Mouse (Mus musculus): Measurements from ENCODE around the gene Rbfox1.

Gene Rbfox1

GRCm38 (mm10) chr16:7051991-7052390 is 1166.8 kb downstream of the Rbfox1 start:
- DNase-seq, result no peak

GRCm38 (mm10) chr16:7052408-7052807 is 1167.3 kb downstream of the Rbfox1 start:
- DNase-seq, result no peak

- no peak for DNase-seq
These were observed 1172.6 kb downstream of the Rbfox1 start for GRCm38 (mm10) chr16:7057789-7058188.

- no peak for DNase-seq
These were observed 1173.4 kb downstream of the Rbfox1 start for GRCm38 (mm10) chr16:7058556-7058955.

GRCm38 (mm10) chr16:7059596-7059995 is 1174.4 kb downstream of the Rbfox1 start:
- no peak for DNase-seq

GRCm38 (mm10) chr16:7060864-7061263 is 1175.7 kb downstream of the Rbfox1 start:
- no peak for DNase-seq

GRCm38 (mm10) chr16:7062512-7062911 is 1177.4 kb downstream of the Rbfox1 start:
- no peak for DNase-seq

GRCm38 (mm10) chr16:7067109-7067508 is 1182.0 kb downstream of the Rbfox1 start:
- DNase-seq, result no peak

- no peak for DNase-seq
These were observed 1184.4 kb downstream of the Rbfox1 start for GRCm38 (mm10) chr16:7069599-7069998.

- no peak for DNase-seq
These were observed 1189.6 kb downstream of the Rbfox1 start for GRCm38 (mm10) chr16:7074786-7075185.

- DNase-seq, result no peak
These were observed 1190.6 kb downstream of the Rbfox1 start for GRCm38 (mm10) chr16:7075749-7076148.

GRCm38 (mm10) chr16:7076305-7076704 is 1191.2 kb downstream of the Rbfox1 start:
- DNase-seq, result no peak

- DNase-seq, result no peak
These were observed 1191.6 kb downstream of the Rbfox1 start for GRCm38 (mm10) chr16:7076707-7077106.

- no peak for DNase-seq
These were observed 1196.0 kb downstream of the Rbfox1 start for GRCm38 (mm10) chr16:7081074-7081568.

GRCm38 (mm10) chr16:7081684-7082255 is 1196.6 kb downstream of the Rbfox1 start:
- no peak for DNase-seq

- no peak for DNase-seq
These were observed 1198.8 kb downstream of the Rbfox1 start for GRCm38 (mm10) chr16:7083937-7084336.

- DNase-seq, result no peak
These were observed 1203.7 kb downstream of the Rbfox1 start for GRCm38 (mm10) chr16:7088601-7089430.

GRCm38 (mm10) chr16:7089475-7089874 is 1204.3 kb downstream of the Rbfox1 start:
- DNase-seq, result no peak

- no peak for DNase-seq
These were observed 1205.0 kb downstream of the Rbfox1 start for GRCm38 (mm10) chr16:7090205-7090604.

- DNase-seq, result no peak
These were observed 1207.7 kb downstream of the Rbfox1 start for GRCm38 (mm10) chr16:7092811-7093210.

- no peak for DNase-seq
These were observed 1208.5 kb downstream of the Rbfox1 start for GRCm38 (mm10) chr16:7093686-7094085.

GRCm38 (mm10) chr16:7094181-7094749 is 1209.1 kb downstream of the Rbfox1 start:
- DNase-seq, result no peak

- DNase-seq, result no peak
These were observed 1211.9 kb downstream of the Rbfox1 start for GRCm38 (mm10) chr16:7097071-7097470.

All from thymus, postnatal 4 days (tissue).